Mouse (Mus musculus) cortical plate, adult 2 months (tissue): ENCODE measurements around the gene Cenpf. TPM values are rescaled to one million over a fixed set of nuclear protein-coding genes. Genes with fewer than 3 reads are reported as not detected.
"Not testable (repeated sequence)": the region's sequence is repeated elsewhere in the genome, so short reads cannot be mapped to it uniquely, and the experiment has no call there.

ENCODE experiments used
- H3K27ac ChIP-seq: fragments of 200-500 bp; 2 replicates; pipeline ENCODE4 v1.5.1; 2012; ENCODE audit warnings: low read length, control low read depth, inconsistent platforms; ENCODE audit not compliant: insufficient read depth
- H3K4me1 ChIP-seq: fragments of 200-500 bp; 2 replicates; pipeline ENCODE4 v1.6.1; 2011; ENCODE audit warnings: low read length; ENCODE audit not compliant: control insufficient read depth, insufficient read depth
- H3K4me3 ChIP-seq: fragments of 200-500 bp; 2 replicates; pipeline ENCODE4 v1.5.1; 2011; ENCODE audit warnings: mild to moderate bottlenecking, low read length, control low read depth; ENCODE audit not compliant: insufficient read depth
- CTCF ChIP-seq: fragments of 200-500 bp; IDR thresholded peaks from 2 replicates; pipeline ENCODE4 v1.5.1; 2011; ENCODE audit warnings: mild to moderate bottlenecking, control low read depth, low read length; ENCODE audit not compliant: insufficient read depth; ENCODE audit errors: extremely low read depth
- POLR2A ChIP-seq: fragments of 200-500 bp; IDR thresholded peaks from 2 replicates; pipeline ENCODE4 v1.6.1; 2011; ENCODE audit warnings: mild to moderate bottlenecking, low read length, control low read depth; ENCODE audit not compliant: insufficient read depth; ENCODE audit errors: extremely low read depth
- polyA plus RNA-seq: library from polyadenylated mRNA; depleted of rRNA; stranded (reverse); fragments of >200 nt; gene quantifications from 2 replicates; pipeline ENCODE4 v1.2.3, GENCODE M21; 2012

The Cenpf gene
- polyA plus RNA-seq, 1 experiment = 0.23 TPM

- Histone ChIP-seq H3K27ac (no peak overlapping the region), H3K4me3 (no peak overlapping the region), H3K4me1 (no peaks in the 10 kb centered on the region)
- TF ChIP-seq CTCF (no peak), POLR2A (no peak)
These were observed 10.5 kb upstream of the Cenpf start for GRCm38 (mm10) chr1:189698416-189698815.

GRCm38 (mm10) chr1:189695321-189695720, 7.4 kb upstream of the Cenpf start:
- Histone ChIP-seq H3K4me3 (no peak overlapping the region), H3K4me1 (no peaks in the 10 kb centered on the region), H3K27ac (no peak overlapping the region)
- TF ChIP-seq CTCF (no peak), POLR2A (no peak)

- Histone ChIP-seq H3K27ac (no peak overlapping the region), H3K4me3 (no peak overlapping the region), H3K4me1 (no peaks in the 10 kb centered on the region)
- TF ChIP-seq POLR2A = no peak
These were observed 6.5 kb upstream of the Cenpf start for GRCm38 (mm10) chr1:189694391-189694790.

GRCm38 (mm10) chr1:189692442-189692841, 4.6 kb upstream of the Cenpf start:
- not testable (repeated sequence) for H3K4me3 ChIP-seq, H3K27ac ChIP-seq, H3K4me1 ChIP-seq

GRCm38 (mm10) chr1:189689050-189689833, 1.4 kb upstream of the Cenpf start:
- Histone ChIP-seq H3K4me1 (no peaks in the 10 kb centered on the region), H3K4me3 (no peak overlapping the region; the same call in 1 of the 2 replicates), H3K27ac (no peak overlapping the region)
- TF ChIP-seq CTCF = no peak
- TF ChIP-seq POLR2A = no peak

- no peak for TF ChIP-seq CTCF
- no peak for TF ChIP-seq POLR2A
- peak overlapping the region; percentile 40 for H3K4me3 ChIP-seq
- H3K4me1 ChIP-seq = no peaks in the 10 kb centered on the region
- H3K27ac ChIP-seq = no peak overlapping the region
These were observed 483 bp upstream of the Cenpf start for GRCm38 (mm10) chr1:189688388-189688750.

GRCm38 (mm10) chr1:189686025-189686424, 1.9 kb downstream of the Cenpf start:
- H3K27ac ChIP-seq = no peak overlapping the region
- TF ChIP-seq POLR2A (no peak), CTCF (no peak)
- H3K4me1 ChIP-seq = no peaks in the 10 kb centered on the region
- H3K4me3 ChIP-seq = no peak overlapping the region

GRCm38 (mm10) chr1:189684786-189685415, 3.0 kb downstream of the Cenpf start:
- H3K4me1 ChIP-seq = no peaks in the 10 kb centered on the region
- TF ChIP-seq POLR2A (no peak), CTCF (no peak)
- no peak overlapping the region for H3K27ac ChIP-seq
- H3K4me3 ChIP-seq = no peak overlapping the region

GRCm38 (mm10) chr1:189679555-189679954, 8.3 kb downstream of the Cenpf start:
- TF ChIP-seq CTCF (no peak), POLR2A (no peak)
- H3K4me3 ChIP-seq = no peak overlapping the region
- H3K4me1 ChIP-seq = no peaks in the 10 kb centered on the region
- no peak overlapping the region for H3K27ac ChIP-seq

GRCm38 (mm10) chr1:189675953-189676352, 11.9 kb downstream of the Cenpf start:
- Histone ChIP-seq H3K4me3 (no peak overlapping the region), H3K27ac (no peak overlapping the region), H3K4me1 (no peaks in the 10 kb centered on the region)
- TF ChIP-seq CTCF = no peak
- TF ChIP-seq POLR2A = no peak
